Mouse (Mus musculus) heart, postnatal 0 days (tissue): Measurements from ENCODE around the gene Tlx3. TPM values are rescaled to one million over a fixed set of nuclear protein-coding genes. Genes with fewer than 3 reads are reported as not detected.

Source experiments
- ATAC-seq: fragments of 200-750 bp; cut with Nextera tagmentation; 2 replicates; pipeline ENCODE4 v1.8.0; 2017; ENCODE audit warnings: low read depth, moderate number of reproducible peaks, moderate library complexity; ENCODE audit not compliant: insufficient read depth
- DNase-seq: peaks from one replicate; pipeline ENCODE4 v3.0.0-alpha.2; 2016; ENCODE audit warnings: low spot score
- H3K27ac ChIP-seq: fragments of 300-500 bp; sonication (generic); 2 replicates; pipeline ENCODE4 v1.5.1; 2014; ENCODE audit warnings: low read depth, mild to moderate bottlenecking
- H3K27me3 ChIP-seq: fragments of 300-500 bp; sonication (generic); 2 replicates; pipeline ENCODE4 v1.6.1; 2014; ENCODE audit warnings: low read length, mixed read lengths; ENCODE audit not compliant: control insufficient read depth, insufficient read depth
- H3K36me3 ChIP-seq: fragments of 300-500 bp; sonication (generic); replicated peaks from 2 replicates; pipeline ENCODE4 v1.6.1; 2014; ENCODE audit warnings: low read length, mixed read lengths; ENCODE audit not compliant: control insufficient read depth, insufficient read depth
- H3K4me1 ChIP-seq: fragments of 300-500 bp; sonication (generic); 2 replicates; pipeline ENCODE4 v1.6.1; 2014; ENCODE audit warnings: antibody characterized with exemption; ENCODE audit not compliant: control insufficient read depth, insufficient read depth
- H3K4me2 ChIP-seq: fragments of 300-500 bp; sonication (generic); 2 replicates; pipeline ENCODE4 v1.6.1; 2014; ENCODE audit warnings: low read depth, mild to moderate bottlenecking, low read length, moderate library complexity
- H3K4me3 ChIP-seq: fragments of 300-500 bp; sonication (generic); 2 replicates; pipeline ENCODE4 v1.5.1; 2014; ENCODE audit warnings: low read depth, low read length
- H3K9ac ChIP-seq: fragments of 300-500 bp; sonication (generic); replicated peaks from 2 replicates; pipeline ENCODE4 v1.6.1; 2014; ENCODE audit warnings: low read depth, low read length, mixed read lengths
- H3K9me3 ChIP-seq: fragments of 300-500 bp; sonication (generic); replicated peaks from 2 replicates; pipeline ENCODE4 v1.6.1; 2016; ENCODE audit warnings: low read length; ENCODE audit not compliant: control insufficient read depth
- CTCF ChIP-seq: IDR thresholded peaks from 2 replicates; pipeline ENCODE4 v1.5.1; 2016; ENCODE audit warnings: antibody characterized with exemption, control low read depth, low read depth
- EP300 ChIP-seq: IDR thresholded peaks from 2 replicates; pipeline ENCODE4 v1.6.1; 2016; ENCODE audit warnings: antibody characterized with exemption, low read depth
- WGBS: fragments of 180-500 bp; shearing (Covaris S2); extraction: QIAGEN DNeasy Blood & Tissue Kit; methylation state at CpG from one replicate; pipeline ENCODE4 v1.1.7; 2014; 5-methylcytosine and 5-hydroxymethylcytosine counted together
- polyA plus RNA-seq: library from polyadenylated mRNA; unstranded; fragments of >200 nt; fragmentation: Nextera tagmentation; extraction: Ambion mirVana; gene quantifications from 2 replicates; pipeline ENCODE4 v1.2.1, GENCODE M21; 2015
- total RNA-seq: library from RNA; depleted of rRNA; stranded (reverse); fragments of >200 nt; gene quantifications from 2 replicates; pipeline ENCODE4 v1.2.3, GENCODE M21; 2014; ENCODE audit warnings: low replicate concordance; rRNA removed

Gene Tlx3
- total and polyA plus RNA-seq, 2 experiments from 2014 or later = not detected

- no peak overlapping the region for H3K4me3 ChIP-seq
- H3K9me3 ChIP-seq = no peaks in the 10 kb centered on the region
- H3K27ac ChIP-seq = no peak overlapping the region
- WGBS = 84% methylated on average over 4 of the region's 4 CpGs
- no peak overlapping the region for H3K9ac ChIP-seq
- DNase-seq (no peak), ATAC-seq (no peak)
- no peak overlapping the region for H3K4me2 ChIP-seq
- H3K27me3 ChIP-seq = no peaks in the 10 kb centered on the region
- peaks cover 73% of the 10 kb centered on the region for H3K36me3 ChIP-seq
- H3K4me1 ChIP-seq = peaks cover 5% of the 10 kb centered on the region
- TF ChIP-seq EP300 = no peak
- no peak for TF ChIP-seq CTCF
These were observed 46.9 kb downstream of the Tlx3 start for GRCm38 (mm10) chr11:33156436-33157015.

GRCm38 (mm10) chr11:33154459-33154858, 48.9 kb downstream of the Tlx3 start:
- no peak overlapping the region for H3K27ac ChIP-seq
- no peak for DNase-seq
- H3K4me2 ChIP-seq = no peak overlapping the region
- no peak overlapping the region for H3K4me3 ChIP-seq
- H3K4me1 ChIP-seq = no peaks in the 10 kb centered on the region
- WGBS = 76% methylated on average over 3 of the region's 3 CpGs
- H3K9ac ChIP-seq = no peak overlapping the region
- no peak for ATAC-seq
- H3K9me3 ChIP-seq = no peaks in the 10 kb centered on the region
- no peaks in the 10 kb centered on the region for H3K27me3 ChIP-seq
- TF ChIP-seq CTCF (no peak), EP300 (no peak)
- H3K36me3 ChIP-seq = peaks cover 73% of the 10 kb centered on the region

- no peaks in the 10 kb centered on the region for H3K9me3 ChIP-seq
- no peak overlapping the region for H3K27ac ChIP-seq
- H3K4me1 ChIP-seq = no peaks in the 10 kb centered on the region
- peaks cover 61% of the 10 kb centered on the region for H3K36me3 ChIP-seq
- DNase-seq (no peak), ATAC-seq (no peak)
- H3K4me2 ChIP-seq = no peak overlapping the region
- no peaks in the 10 kb centered on the region for H3K27me3 ChIP-seq
- no peak overlapping the region for H3K4me3 ChIP-seq
- H3K9ac ChIP-seq = no peak overlapping the region
- WGBS = 89% methylated on average over 1 of the region's 1 CpGs
- TF ChIP-seq CTCF (no peak), EP300 (no peak)
These were observed 50.4 kb downstream of the Tlx3 start for GRCm38 (mm10) chr11:33152997-33153396.

- no peak overlapping the region for H3K4me2 ChIP-seq
- H3K4me1 ChIP-seq = no peaks in the 10 kb centered on the region
- no peak overlapping the region for H3K9ac ChIP-seq
- WGBS = 77% methylated on average over 4 of the region's 4 CpGs
- H3K27ac ChIP-seq = no peak overlapping the region
- DNase-seq (no peak), ATAC-seq (no peak)
- H3K4me3 ChIP-seq = no peak overlapping the region
- H3K36me3 ChIP-seq = peaks cover 51% of the 10 kb centered on the region
- H3K9me3 ChIP-seq = no peaks in the 10 kb centered on the region
- no peak for TF ChIP-seq EP300
- TF ChIP-seq CTCF = no peak
- H3K27me3 ChIP-seq = no peaks in the 10 kb centered on the region
These were observed 51.6 kb downstream of the Tlx3 start for GRCm38 (mm10) chr11:33151780-33152145.

GRCm38 (mm10) chr11:33151128-33151779, 52.1 kb downstream of the Tlx3 start:
- Histone ChIP-seq H3K4me1 (no peaks in the 10 kb centered on the region), H3K9ac (no peak overlapping the region), H3K27ac (no peak overlapping the region), H3K4me2 (no peak overlapping the region), H3K27me3 (no peaks in the 10 kb centered on the region), H3K9me3 (no peaks in the 10 kb centered on the region), H3K4me3 (no peak overlapping the region), H3K36me3 (peaks cover 46% of the 10 kb centered on the region)
- TF ChIP-seq CTCF = no peak
- no peak for TF ChIP-seq EP300
- no peak for ATAC-seq
- 72% methylated on average over 3 of the region's 3 CpGs for WGBS
- DNase-seq = no peak

Other genes starting within 250 kb of the Tlx3 start
- 2.8 and 10.5 TPM in 2 replicates for gene Fgf18, start 56.2 kb downstream of the Tlx3 start, total RNA-seq
- gene Fgf18, start 56.2 kb downstream of the Tlx3 start, polyA plus RNA-seq = 10.7 and 10.8 TPM in 2 replicates
- gene Npm1, start 40.4 kb downstream of the Tlx3 start, total RNA-seq = 156 and 179 TPM in 2 replicates
- gene Npm1, start 40.4 kb downstream of the Tlx3 start, polyA plus RNA-seq = 254 and 259 TPM in 2 replicates
- not detected in 2 replicates for gene Gm12117, start 73.1 kb upstream of the Tlx3 start, total RNA-seq
- gene Gm12117, start 73.1 kb upstream of the Tlx3 start, polyA plus RNA-seq = not detected in 2 replicates